Mouse (Mus musculus): ENCODE measurements at regions not wholly inside any gene's neighbourhood (a gene's known extent, or its start where the extent isn't known, plus 50 kb on each side); places are given as distances from the start of the nearest gene placed in this dataset.

- no peak for DNase-seq (ENCODE audit: low spot score)
- WGBS: 71% methylated on average over 10 of the region's 10 CpGs
- Histone ChIP-seq H3K27ac (no peak overlapping the region), H3K9me3 (no peaks in the 10 kb centered on the region), H3K27me3 (ENCODE audit: insufficient read depth, poor library complexity, severe bottlenecking) (no peaks in the 10 kb centered on the region), H3K4me1 (replicated peaks) (0 out of 2 replicates have a peak, but pooled peaks cover 4% of the 10 kb centered on the region), H3K4me3 (no peak overlapping the region), H3K36me3 (no peaks in the 10 kb centered on the region)
Observed at GRCm38 (mm10) chr12:68605417-68606000, 553.5 kb downstream of the Rps29 start.

GRCm38 (mm10) chr12:68604524-68605299 lies 554.3 kb downstream of the Rps29 start:
- 85% methylated on average over 5 of the region's 5 CpGs for WGBS
- peaks cover 8% of the 10 kb centered on the region; the same call in 1 of the 2 replicates for H3K4me1 ChIP-seq (replicated peaks)
- no peaks in the 10 kb centered on the region for H3K9me3 ChIP-seq
- H3K36me3 ChIP-seq: no peaks in the 10 kb centered on the region
- no peak overlapping the region for H3K4me3 ChIP-seq
- no peaks in the 10 kb centered on the region for H3K27me3 ChIP-seq (ENCODE audit: insufficient read depth, poor library complexity, severe bottlenecking)
- DNase-seq (ENCODE audit: low spot score): no peak
- H3K27ac ChIP-seq: no peak overlapping the region

GRCm38 (mm10) chr12:68602682-68603081 lies 556.3 kb downstream of the Rps29 start:
- H3K4me1 ChIP-seq (replicated peaks): peaks cover 22% of the 10 kb centered on the region
- no peak for DNase-seq (ENCODE audit: low spot score)
- H3K27me3 ChIP-seq (ENCODE audit: insufficient read depth, poor library complexity, severe bottlenecking): no peaks in the 10 kb centered on the region
- no peak overlapping the region for H3K4me3 ChIP-seq
- no peaks in the 10 kb centered on the region for H3K9me3 ChIP-seq
- H3K36me3 ChIP-seq: no peaks in the 10 kb centered on the region
- H3K27ac ChIP-seq: no peak overlapping the region
- WGBS: 84% methylated on average over 4 of the region's 4 CpGs

- H3K4me1 ChIP-seq (replicated peaks): peaks cover 22% of the 10 kb centered on the region
- no peak for DNase-seq (ENCODE audit: low spot score)
Observed at GRCm38 (mm10) chr12:68601366-68601765, 557.6 kb downstream of the Rps29 start.

GRCm38 (mm10) chr12:68599681-68600596 lies 559.0 kb downstream of the Rps29 start:
- H3K27ac ChIP-seq: no peak overlapping the region
- H3K9me3 ChIP-seq: no peaks in the 10 kb centered on the region
- no peaks in the 10 kb centered on the region for H3K36me3 ChIP-seq
- DNase-seq (ENCODE audit: low spot score): no peak
- H3K27me3 ChIP-seq (ENCODE audit: insufficient read depth, poor library complexity, severe bottlenecking): no peaks in the 10 kb centered on the region
- 79% methylated on average over 7 of the region's 7 CpGs for WGBS
- H3K4me1 ChIP-seq (replicated peaks): peaks cover 18% of the 10 kb centered on the region
- H3K4me3 ChIP-seq: no peak overlapping the region

More at GRCm38 (mm10) chr12:68601366-68601765, 557.6 kb downstream of the Rps29 start:
- H3K4me3 ChIP-seq: no peak overlapping the region
- H3K27ac ChIP-seq: no peak overlapping the region
- no peaks in the 10 kb centered on the region for H3K9me3 ChIP-seq
- H3K36me3 ChIP-seq: no peaks in the 10 kb centered on the region
- H3K27me3 ChIP-seq (ENCODE audit: insufficient read depth, poor library complexity, severe bottlenecking): no peaks in the 10 kb centered on the region

- H3K4me3 ChIP-seq: no peak overlapping the region
- no peaks in the 10 kb centered on the region for H3K27me3 ChIP-seq (ENCODE audit: insufficient read depth, poor library complexity, severe bottlenecking)
- DNase-seq (ENCODE audit: low spot score): no peak
- no peaks in the 10 kb centered on the region for H3K9me3 ChIP-seq
- H3K36me3 ChIP-seq: no peaks in the 10 kb centered on the region
- peaks cover 18% of the 10 kb centered on the region for H3K4me1 ChIP-seq (replicated peaks)
- H3K27ac ChIP-seq: no peak overlapping the region
- 61% methylated on average over 8 of the region's 8 CpGs for WGBS
Observed at GRCm38 (mm10) chr12:68599016-68599616, 559.9 kb downstream of the Rps29 start.

- no peaks in the 10 kb centered on the region for H3K9me3 ChIP-seq
- WGBS: 85% methylated on average over 3 of the region's 3 CpGs
- no peak for DNase-seq (ENCODE audit: low spot score)
- H3K27ac ChIP-seq: no peak overlapping the region
- H3K36me3 ChIP-seq: no peaks in the 10 kb centered on the region
- no peak overlapping the region for H3K4me3 ChIP-seq
- no peaks in the 10 kb centered on the region for H3K4me1 ChIP-seq (replicated peaks)
- H3K27me3 ChIP-seq (ENCODE audit: insufficient read depth, poor library complexity, severe bottlenecking): no peaks in the 10 kb centered on the region
Observed at GRCm38 (mm10) chr12:68585524-68585872, 573.5 kb downstream of the Rps29 start.

- DNase-seq (ENCODE audit: low spot score): no peak
- H3K27ac ChIP-seq: no peak overlapping the region
- H3K36me3 ChIP-seq: no peaks in the 10 kb centered on the region
- 72% methylated on average over 6 of the region's 6 CpGs for WGBS
- no peak overlapping the region for H3K4me3 ChIP-seq
- no peaks in the 10 kb centered on the region; the same call in 1 of the 2 replicates for H3K4me1 ChIP-seq (replicated peaks)
- H3K9me3 ChIP-seq: no peaks in the 10 kb centered on the region
- no peaks in the 10 kb centered on the region for H3K27me3 ChIP-seq (ENCODE audit: insufficient read depth, poor library complexity, severe bottlenecking)
Observed at GRCm38 (mm10) chr12:68584786-68585523, 574.0 kb downstream of the Rps29 start.

GRCm38 (mm10) chr12:68579909-68580308 lies 579.1 kb downstream of the Rps29 start:
- no peaks in the 10 kb centered on the region for H3K36me3 ChIP-seq
- no peak overlapping the region for H3K4me3 ChIP-seq
- no peaks in the 10 kb centered on the region for H3K9me3 ChIP-seq
- no peak overlapping the region; the same call in 1 of the 2 replicates for H3K27ac ChIP-seq
- no peaks in the 10 kb centered on the region for H3K27me3 ChIP-seq (ENCODE audit: insufficient read depth, poor library complexity, severe bottlenecking)
- 41% methylated on average over 5 of the region's 5 CpGs for WGBS
- peaks cover 10% of the 10 kb centered on the region for H3K4me1 ChIP-seq (replicated peaks)
- DNase-seq (ENCODE audit: low spot score): no peak

GRCm38 (mm10) chr12:68577453-68577852 lies 581.5 kb downstream of the Rps29 start:
- H3K36me3 ChIP-seq: no peaks in the 10 kb centered on the region
- H3K27me3 ChIP-seq (ENCODE audit: insufficient read depth, poor library complexity, severe bottlenecking): no peaks in the 10 kb centered on the region
- no peak for DNase-seq (ENCODE audit: low spot score)
- H3K4me3 ChIP-seq: no peak overlapping the region
- WGBS: 44% methylated on average over 6 of the region's 6 CpGs
- H3K4me1 ChIP-seq (replicated peaks): peaks cover 10% of the 10 kb centered on the region
- H3K27ac ChIP-seq: no peak overlapping the region
- no peaks in the 10 kb centered on the region for H3K9me3 ChIP-seq

- no peaks in the 10 kb centered on the region for H3K27me3 ChIP-seq (ENCODE audit: insufficient read depth, poor library complexity, severe bottlenecking)
- no peak for DNase-seq (ENCODE audit: low spot score)
- no peak overlapping the region for H3K27ac ChIP-seq
- no peaks in the 10 kb centered on the region for H3K9me3 ChIP-seq
- 68% methylated on average over 7 of the region's 7 CpGs for WGBS
- H3K36me3 ChIP-seq: no peaks in the 10 kb centered on the region
- peaks cover 10% of the 10 kb centered on the region for H3K4me1 ChIP-seq (replicated peaks)
- no peak overlapping the region for H3K4me3 ChIP-seq
Observed at GRCm38 (mm10) chr12:68576855-68577254, 582.1 kb downstream of the Rps29 start.

Measured in hindbrain, embryonic 10.5 days (tissue).